Mouse (Mus musculus) kidney, adult 2 months (tissue): ENCODE measurements around the gene Dcaf15. TPM values are rescaled to one million over a fixed set of nuclear protein-coding genes. Genes with fewer than 3 reads are reported as not detected.

Experiments
- DNase-seq: peaks from one replicate; pipeline ENCODE4 v3.0.0; 2021
- H3K27ac ChIP-seq: fragments of 200-500 bp; 2 replicates; pipeline ENCODE4 v1.5.1; 2012; ENCODE audit warnings: low read depth, low read length, control low read depth, inconsistent platforms; ENCODE audit not compliant: insufficient read depth
- H3K27me3 ChIP-seq: fragments of 200-500 bp; replicated peaks from 2 replicates; pipeline ENCODE4 v1.6.1; 2012; ENCODE audit warnings: mild to moderate bottlenecking, moderate library complexity, low read length, inconsistent platforms; ENCODE audit not compliant: control insufficient read depth, insufficient read depth
- H3K36me3 ChIP-seq: fragments of 200-500 bp; 2 replicates; pipeline ENCODE4 v1.6.1; 2012; ENCODE audit warnings: mild to moderate bottlenecking, moderate library complexity, low read length, inconsistent platforms; ENCODE audit not compliant: control insufficient read depth, insufficient read depth
- H3K4me1 ChIP-seq: fragments of 200-500 bp; 2 replicates; pipeline ENCODE4 v1.6.1; 2011; ENCODE audit warnings: low read length; ENCODE audit not compliant: control insufficient read depth, insufficient read depth
- H3K4me3 ChIP-seq: fragments of 200-500 bp; 2 replicates; pipeline ENCODE4 v1.5.1; 2011; ENCODE audit warnings: mild to moderate bottlenecking, low read depth, low read length, control low read depth; ENCODE audit not compliant: insufficient read depth
- CTCF ChIP-seq: fragments of 200-500 bp; conservative IDR thresholded peaks from 2 replicates; pipeline ENCODE4 v1.5.1; 2011; ENCODE audit warnings: low read depth, mild to moderate bottlenecking, control low read depth, low read length, moderate library complexity, mixed read lengths; ENCODE audit not compliant: insufficient read depth, insufficient read length
- POLR2A ChIP-seq: fragments of 200-500 bp; IDR thresholded peaks from one replicate; pipeline ENCODE4 v1.6.1; 2011; ENCODE audit warnings: low read depth, low read length, control low read depth
- WGBS: fragments of 180-500 bp; shearing (Covaris S2); methylation state at CpG from one replicate; pipeline ENCODE4 v1.1.7; 2018; 5-methylcytosine and 5-hydroxymethylcytosine counted together
- polyA plus RNA-seq: library from polyadenylated mRNA; depleted of rRNA; stranded (reverse); fragments of >200 nt; gene quantifications from 2 replicates; pipeline ENCODE4 v1.2.3, GENCODE M21; 2012

The Dcaf15 gene
- polyA plus RNA-seq, 1 experiment: 28.2 TPM

DNA sequence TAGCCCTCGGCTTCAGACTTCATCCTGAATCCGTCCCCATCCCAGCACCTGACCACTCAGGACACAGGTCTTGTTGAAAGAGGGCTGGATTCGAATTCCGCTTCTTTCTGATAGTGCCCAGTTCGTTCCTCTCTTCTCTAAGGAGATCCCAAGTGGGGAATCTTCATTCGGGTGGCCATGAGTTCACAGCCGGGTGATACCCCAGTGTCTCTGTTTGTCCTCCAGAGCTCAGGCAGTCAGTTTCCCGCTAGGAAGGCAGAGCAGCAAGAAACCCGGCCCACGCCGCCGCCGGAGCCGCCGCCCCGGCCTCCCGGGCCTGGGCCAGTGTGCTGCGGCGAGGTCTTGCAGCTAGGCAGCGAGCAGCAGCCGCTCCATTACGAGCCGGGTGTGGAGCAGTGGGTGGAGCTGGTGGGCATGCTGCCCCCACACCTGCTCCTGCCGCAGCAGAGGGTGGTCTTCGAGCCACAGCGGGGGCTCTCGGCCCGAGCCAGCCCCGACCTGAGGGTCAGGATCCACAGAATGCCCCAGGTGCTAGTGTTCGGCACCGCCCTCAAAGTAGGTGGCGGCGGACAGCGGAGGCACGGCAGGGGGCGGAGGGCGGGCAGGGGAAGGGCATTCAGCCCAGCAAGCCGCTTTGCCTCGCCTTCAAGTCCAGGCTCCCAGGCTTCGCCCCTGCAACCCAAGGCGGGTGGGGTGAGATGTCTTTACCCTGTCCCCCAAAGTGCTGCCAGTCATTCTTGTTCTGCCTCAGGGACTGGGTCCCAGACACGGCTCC is 20.0 kb downstream of the Dcaf15 start:
- Histone ChIP-seq H3K36me3 (no peaks in the 10 kb centered on the region), H3K27ac (peak overlapping the region; percentile 40; the same call in 1 of the 2 replicates), H3K4me1 (peaks cover 3% of the 10 kb centered on the region; the same call in 1 of the 2 replicates), H3K4me3 (peak overlapping the region; percentile 48), H3K27me3 (no peaks in the 10 kb centered on the region)
- WGBS: 69% methylated on average over 42 of the region's 42 CpGs
- TF ChIP-seq CTCF (no peak), POLR2A (no peak)
- peak; percentile 62 for DNase-seq

GRCm38 (mm10) chr8:84083829-84084241 is 20.7 kb downstream of the Dcaf15 start:
- Histone ChIP-seq H3K36me3 (no peaks in the 10 kb centered on the region), H3K4me1 (peaks cover 3% of the 10 kb centered on the region; the same call in 1 of the 2 replicates), H3K27ac (peak overlapping the region; percentile 40; the same call in 1 of the 2 replicates), H3K4me3 (peak overlapping the region; percentile 48; the same call in 1 of the 2 replicates), H3K27me3 (no peaks in the 10 kb centered on the region)
- TF ChIP-seq CTCF (no peak; the same call in 1 of the 2 replicates), POLR2A (no peak)
- 26% methylated on average over 8 of the region's 8 CpGs for WGBS
- DNase-seq: peak; percentile 94

DNA sequence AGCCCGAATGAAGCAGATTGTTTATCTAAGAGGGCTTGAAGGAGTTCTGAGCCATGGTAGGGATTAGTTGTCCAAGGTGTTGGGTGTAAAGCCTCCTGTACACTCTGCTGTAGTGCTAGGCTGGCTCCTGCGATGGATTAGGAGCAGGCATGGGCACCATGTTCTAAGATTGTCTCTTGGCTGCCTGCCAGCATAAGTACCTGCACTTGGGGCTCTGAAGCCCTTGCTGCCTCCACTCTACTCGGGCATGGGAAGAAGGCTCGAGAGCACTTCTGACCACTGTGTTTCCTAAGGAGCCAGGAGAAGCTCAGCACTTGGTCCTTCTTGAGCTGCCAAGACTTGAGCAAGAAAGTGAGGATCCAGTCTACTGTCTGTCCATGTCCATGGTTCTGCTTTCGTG is 25.4 kb downstream of the Dcaf15 start:
- no peak for TF ChIP-seq POLR2A
- no peak for DNase-seq
- Histone ChIP-seq H3K27me3 (no peaks in the 10 kb centered on the region), H3K4me3 (no peak overlapping the region), H3K36me3 (no peaks in the 10 kb centered on the region), H3K27ac (no peak overlapping the region), H3K4me1 (no peaks in the 10 kb centered on the region)
- 78% methylated on average over 5 of the region's 5 CpGs for WGBS

- DNase-seq: no peak
- Histone ChIP-seq H3K27ac (no peak overlapping the region), H3K36me3 (no peaks in the 10 kb centered on the region), H3K4me1 (peaks cover 3% of the 10 kb centered on the region; the same call in 1 of the 2 replicates), H3K4me3 (no peak overlapping the region), H3K27me3 (no peaks in the 10 kb centered on the region)
- TF ChIP-seq POLR2A: no peak
- TF ChIP-seq CTCF: no peak
- 78% methylated on average over 3 of the region's 3 CpGs for WGBS
Observed at GRCm38 (mm10) chr8:84076849-84077248, 27.7 kb downstream of the Dcaf15 start.

- Histone ChIP-seq H3K4me3 (no peak overlapping the region), H3K27me3 (no peaks in the 10 kb centered on the region), H3K4me1 (peaks cover 3% of the 10 kb centered on the region; the same call in 1 of the 2 replicates), H3K36me3 (no peaks in the 10 kb centered on the region), H3K27ac (no peak overlapping the region)
- 62% methylated on average over 1 of the region's 1 CpGs for WGBS
- no peak for DNase-seq
- TF ChIP-seq POLR2A (no peak), CTCF (no peak)
Observed at GRCm38 (mm10) chr8:84076412-84076811, 28.2 kb downstream of the Dcaf15 start.

DNA sequence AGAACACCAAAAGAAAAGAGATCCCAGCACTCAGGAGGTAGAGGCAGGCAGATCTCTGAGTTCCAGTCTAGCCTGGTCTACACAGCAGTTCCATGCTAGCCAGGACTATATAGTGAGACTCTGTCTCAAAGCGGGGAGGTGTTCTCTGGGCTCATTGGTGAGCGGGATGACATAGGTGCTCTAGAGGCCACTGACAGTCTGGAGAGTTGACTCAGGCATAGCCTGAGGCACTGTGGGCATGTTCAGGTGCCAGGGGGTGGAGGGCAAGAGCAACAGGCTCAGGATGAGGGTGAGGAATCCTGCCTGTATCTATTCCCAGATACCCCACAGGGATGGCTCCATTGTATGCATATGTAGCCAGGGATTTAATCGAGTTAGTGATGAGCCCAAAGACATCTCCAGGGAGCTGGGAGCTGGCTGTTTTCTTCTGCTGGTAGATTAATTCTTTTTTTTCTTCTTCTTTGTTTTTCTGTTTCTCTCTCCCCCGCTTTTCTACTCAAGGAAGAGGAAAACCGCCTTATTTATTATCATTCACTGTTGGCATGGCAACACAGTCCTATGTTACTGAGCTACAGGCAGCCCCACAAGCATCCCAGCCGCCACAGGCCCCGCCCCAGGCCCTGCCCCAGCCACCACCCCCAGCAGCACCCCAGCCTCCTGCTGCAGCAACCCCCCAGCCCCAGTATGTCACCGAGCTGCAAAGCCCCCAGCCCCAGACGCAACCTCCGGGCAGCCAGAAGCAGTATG is 31.2 kb downstream of the Dcaf15 start:
- H3K4me1 ChIP-seq: peaks cover 21% of the 10 kb centered on the region
- H3K27me3 ChIP-seq: no peaks in the 10 kb centered on the region
- no peak overlapping the region for H3K4me3 ChIP-seq
- H3K27ac ChIP-seq: no peak overlapping the region
- no peak for DNase-seq
- TF ChIP-seq POLR2A (no peak), CTCF (no peak)
- 76% methylated on average over 10 of the region's 10 CpGs for WGBS
- no peaks in the 10 kb centered on the region for H3K36me3 ChIP-seq

GRCm38 (mm10) chr8:84072321-84072720 is 32.2 kb downstream of the Dcaf15 start:
- Histone ChIP-seq H3K4me3 (no peak overlapping the region), H3K27ac (no peak overlapping the region), H3K27me3 (no peaks in the 10 kb centered on the region), H3K4me1 (peaks cover 29% of the 10 kb centered on the region), H3K36me3 (no peaks in the 10 kb centered on the region)
- TF ChIP-seq CTCF: no peak; the same call in 1 of the 2 replicates
- no peak for TF ChIP-seq POLR2A
- WGBS: 72% methylated on average over 10 of the region's 10 CpGs
- peak; percentile 27 for DNase-seq
